Mouse (Mus musculus) liver, embryonic 14.5 days (tissue): Measurements from ENCODE around the gene Mrps27. TPM values are rescaled to one million over a fixed set of nuclear protein-coding genes. Genes with fewer than 3 reads are reported as not detected.
A peak's percentile ranks its signal among the peaks of the same experiment; 100 is the strongest.

Experiments
- ATAC-seq: fragments of 200-750 bp; cut with Nextera tagmentation; 2 replicates; pipeline ENCODE4 v1.8.0; 2017; ENCODE audit warnings: moderate number of reproducible peaks, mild to moderate bottlenecking, moderate library complexity; ENCODE audit not compliant: insufficient read depth
- DNase-seq, 3 experiments: peaks; one replicate each; pipeline ENCODE4 v3.0.0-alpha.2; 2012 to 2013; ENCODE audit warnings: low read depth in 3 of 3, low spot score in 3 of 3
- H3K27ac ChIP-seq: fragments of 300-500 bp; sonication (generic); 2 replicates; pipeline ENCODE4 v1.5.1; 2014; ENCODE audit warnings: moderate library complexity, mild to moderate bottlenecking, control low read depth, inconsistent platforms
- H3K27me3 ChIP-seq: fragments of 300-500 bp; sonication (generic); 2 replicates; pipeline ENCODE4 v1.6.1; 2014; ENCODE audit warnings: mild to moderate bottlenecking, low read length, moderate library complexity; ENCODE audit not compliant: control insufficient read depth, insufficient read depth
- H3K36me3 ChIP-seq: fragments of 300-500 bp; sonication (generic); replicated peaks from 2 replicates; pipeline ENCODE4 v1.6.1; 2014; ENCODE audit warnings: low read depth; ENCODE audit not compliant: control insufficient read depth, insufficient read depth
- H3K4me1 ChIP-seq, 2 experiments: fragments of 200-500 bp in 1 of 2; fragments of 300-500 bp in 1 of 2; sonication (generic) in 1 of 2; replicated peaks; 2 replicates each; pipeline ENCODE4 v1.6.1; 2012 to 2014; ENCODE audit warnings: antibody characterized with exemption in 1 of 2, inconsistent platforms in 1 of 2, low read length in 1 of 2; ENCODE audit not compliant: control insufficient read depth in 2 of 2, insufficient read depth in 2 of 2
- H3K4me2 ChIP-seq: fragments of 300-500 bp; sonication (generic); 2 replicates; pipeline ENCODE4 v1.6.1; 2014; ENCODE audit warnings: low read depth, mild to moderate bottlenecking, control low read depth, moderate library complexity
- H3K4me3 ChIP-seq, 2 experiments: fragments of 200-500 bp in 1 of 2; fragments of 300-500 bp in 1 of 2; sonication (generic) in 1 of 2; 2 replicates each; pipeline ENCODE4 v1.5.1; 2012 to 2014; ENCODE audit warnings: low read depth in 2 of 2, low read length in 2 of 2, mild to moderate bottlenecking in 2 of 2, control low read depth in 1 of 2, inconsistent platforms in 1 of 2, moderate library complexity in 1 of 2; ENCODE audit not compliant: insufficient read depth in 1 of 2
- H3K9ac ChIP-seq: fragments of 300-500 bp; sonication (generic); replicated peaks from 2 replicates; pipeline ENCODE4 v1.6.1; 2014; ENCODE audit warnings: mild to moderate bottlenecking, control low read depth, moderate library complexity
- H3K9me3 ChIP-seq: fragments of 300-500 bp; sonication (generic); 2 replicates; pipeline ENCODE4 v1.6.1; 2016; ENCODE audit warnings: low read length, mixed read lengths; ENCODE audit not compliant: control insufficient read depth
- CTCF ChIP-seq: IDR thresholded peaks from 2 replicates; pipeline ENCODE4 v1.5.1; 2016; ENCODE audit warnings: antibody characterized with exemption, low read depth, control low read depth
- EP300 ChIP-seq: IDR thresholded peaks from 2 replicates; pipeline ENCODE4 v1.6.1; 2016; ENCODE audit warnings: antibody characterized with exemption, low read depth
- WGBS: fragments of 180-500 bp; shearing (Covaris S2); extraction: QIAGEN DNeasy Blood & Tissue Kit; methylation state at CpG from one replicate; pipeline ENCODE4 v1.1.7; 2014; ENCODE audit not compliant: insufficient replicate concordance; 5-methylcytosine and 5-hydroxymethylcytosine counted together
- polyA plus RNA-seq, 2 experiments: library from polyadenylated mRNA; depleted of rRNA in 1 of 2; stranded (reverse) in 1 of 2; unstranded in 1 of 2; fragments of >200 nt; fragmentation: Nextera tagmentation in 1 of 2; extraction: Ambion mirVana in 1 of 2; gene quantifications; 2 replicates each; pipeline versions ENCODE4 v1.2.1 to v1.2.3; 2012 to 2014

Mrps27 gene
- polyA plus RNA-seq (2012; rRNA removed) (10.8 and 14.4 TPM in 2 replicates), polyA plus RNA-seq (2014; fragmentation: Nextera tagmentation; extraction: Ambion mirVana) (21.5 and 24.6 TPM in 2 replicates)

- TF ChIP-seq CTCF (peak; percentile 22; the same call in 1 of the 2 replicates), EP300 (peak; percentile 26)
- Histone ChIP-seq H3K27me3 (no peaks in the 10 kb centered on the region), H3K4me2 (peak within 1 kb of the TSS; percentile 88), H3K9me3 (no peaks in the 10 kb centered on the region), H3K36me3 (peaks cover under 1% of the 10 kb centered on the region), H3K9ac (peak within 1 kb of the TSS; percentile 67), H3K4me1 (peaks cover 7 to 9% of the 10 kb centered on the region in 2 experiments; a peak in 3 of 4 replicates), H3K4me3 (peak within 1 kb of the TSS; percentile 86 to 93), H3K27ac (peak within 1 kb of the TSS; percentile 5)
- under 1% methylated on average over 39 of the region's 39 CpGs for WGBS
- peak; percentile 98 for ATAC-seq
- peak; percentile 88 to 91 (median 89) for DNase-seq
These were observed at the start of gene Mrps27, which contains the start of gene Ptcd2 for GRCm38 (mm10) chr13:99344599-99345575. Gene Mrps27 (plus strand): TSS chr13:99344786. Gene Ptcd2 (minus strand): TSS chr13:99344705.

- ATAC-seq (no peak), DNase-seq (no peak)
- no peak for TF ChIP-seq CTCF
- no peak for TF ChIP-seq EP300
- WGBS: 62% methylated on average over 5 of the region's 5 CpGs
- H3K4me3 ChIP-seq: no peak overlapping the region
- no peak overlapping the region for H3K4me2 ChIP-seq
- no peaks in the 10 kb centered on the region for H3K27me3 ChIP-seq
- no peak overlapping the region for H3K9ac ChIP-seq
- no peak overlapping the region for H3K27ac ChIP-seq
- H3K36me3 ChIP-seq: no peaks in the 10 kb centered on the region
- no peaks in the 10 kb centered on the region; a peak in 1 of 4 replicates for H3K4me1 ChIP-seq
- no peaks in the 10 kb centered on the region for H3K9me3 ChIP-seq
These were observed 44.7 kb upstream of the Mrps27 start for GRCm38 (mm10) chr13:99299921-99300320.

GRCm38 (mm10) chr13:99303846-99304245 lies 40.7 kb upstream of the Mrps27 start:
- H3K27me3 ChIP-seq: no peaks in the 10 kb centered on the region
- ATAC-seq: no peak
- H3K9me3 ChIP-seq: no peaks in the 10 kb centered on the region
- no peak for DNase-seq
- H3K4me2 ChIP-seq: no peak overlapping the region
- H3K4me3 ChIP-seq: no peak overlapping the region
- TF ChIP-seq CTCF: no peak
- no peak for TF ChIP-seq EP300
- H3K9ac ChIP-seq: no peak overlapping the region
- no peaks in the 10 kb centered on the region; a peak in 1 of 4 replicates for H3K4me1 ChIP-seq
- 63% methylated on average over 5 of the region's 5 CpGs for WGBS
- H3K27ac ChIP-seq: no peak overlapping the region
- no peaks in the 10 kb centered on the region for H3K36me3 ChIP-seq

- H3K4me2 ChIP-seq: no peak overlapping the region
- no peak overlapping the region for H3K9ac ChIP-seq
- H3K4me3 ChIP-seq: no peak overlapping the region
- no peaks in the 10 kb centered on the region for H3K36me3 ChIP-seq
- WGBS: 49% methylated on average over 11 of the region's 11 CpGs
- TF ChIP-seq EP300 (no peak), CTCF (no peak)
- no peak overlapping the region for H3K27ac ChIP-seq
- DNase-seq (no peak), ATAC-seq (no peak)
- no peaks in the 10 kb centered on the region for H3K27me3 ChIP-seq
- H3K4me1 ChIP-seq: no peaks in the 10 kb centered on the region; a peak in 1 of 4 replicates
- H3K9me3 ChIP-seq: no peaks in the 10 kb centered on the region
These were observed 40.2 kb upstream of the Mrps27 start for GRCm38 (mm10) chr13:99304365-99304764.

GRCm38 (mm10) chr13:99305186-99305585 lies 39.4 kb upstream of the Mrps27 start:
- TF ChIP-seq EP300: no peak
- TF ChIP-seq CTCF: no peak
- H3K27me3 ChIP-seq: no peaks in the 10 kb centered on the region
- no peaks in the 10 kb centered on the region for H3K36me3 ChIP-seq
- WGBS: 64% methylated on average over 1 of the region's 1 CpGs
- ATAC-seq: no peak
- no peak for DNase-seq
- H3K9ac ChIP-seq: no peak overlapping the region
- no peaks in the 10 kb centered on the region for H3K4me1 ChIP-seq
- no peak overlapping the region for H3K4me3 ChIP-seq
- H3K9me3 ChIP-seq: no peaks in the 10 kb centered on the region
- no peak overlapping the region for H3K4me2 ChIP-seq
- H3K27ac ChIP-seq: no peak overlapping the region
